Comparison of ENCODE assay signal across 9 mouse cellular contexts in the genomic region with DNA sequence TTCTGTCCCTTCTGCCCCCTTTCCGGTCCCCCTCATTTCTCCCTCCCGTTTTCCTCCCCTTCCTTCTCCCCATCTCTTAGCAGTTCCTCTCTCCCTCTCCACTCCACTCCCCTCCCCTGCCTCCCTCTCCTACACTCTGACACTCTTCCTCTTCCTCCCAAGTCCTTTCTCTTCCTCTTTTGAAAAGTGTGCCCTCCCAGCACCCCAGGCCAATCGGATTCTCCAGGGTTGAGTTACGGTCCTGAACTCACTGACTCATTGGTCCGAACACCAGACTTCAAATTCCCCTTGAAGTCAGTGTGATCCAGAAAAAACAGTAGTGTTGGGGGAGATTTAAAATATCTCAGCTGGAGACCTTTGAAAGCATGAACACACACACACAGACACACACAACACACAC.
DNase-seq lines count a peak whose midpoint lies in the region; ATAC-seq lines count a peak whose summit lies in the region.
"Had no signal": no experiment of that assay in that cellular context is flagged by ENCODE, and none has a peak within 500 bp of the region (broad histone marks: within the 10 kb centered on the region; RNA-seq: fewer than 3 reads in every experiment).

No protein-coding gene starts in this region.

- H3K4me1 ChIP-seq in neural tube, embryonic 12.5 days, result peaks cover 12% of the 10 kb centered on the region

- no peak overlapping the region for H3K27ac ChIP-seq in neural tube, embryonic 12.5 days

- DNase-seq in heart, adult 11 months, result peak; percentile 95
- DNase-seq in heart, postnatal 10 days, result no peak
- DNase-seq in neural tube, embryonic 10.5 days (ENCODE audit: extremely low spot score, low spot score), result no peak
- no peak for DNase-seq in Muller cell, postnatal 12 days (ENCODE audit: inconsistent ontology term)
- DNase-seq in lung, postnatal 4 days, result no peak
- DNase-seq: lung, adult 18-20 months had no signal

- H3K9ac ChIP-seq in neural tube, embryonic 12.5 days, result no peak overlapping the region

- H3K4me2 ChIP-seq in neural tube, embryonic 12.5 days (replicated peaks), result peak overlapping the region; percentile 30; the same call in 1 of the 2 replicates

- H3K36me3 ChIP-seq in neural tube, embryonic 12.5 days, result no peaks in the 10 kb centered on the region

- no peaks in the 10 kb centered on the region for H3K9me3 ChIP-seq in neural tube, embryonic 12.5 days

- intact Hi-C loops in heart, postnatal 10 days (cut with DNase I), result no loop called here

- no peaks in the 10 kb centered on the region for H3K27me3 ChIP-seq in neural tube, embryonic 12.5 days (replicated peaks)

- no peak for ATAC-seq in neural tube, embryonic 12.5 days (ENCODE audit: low FRiP score, low read depth)
- peak; percentile 82 to 90 for ATAC-seq in hematopoietic stem cell, adult 5-6 weeks (replicated peaks in 1 of 2; ENCODE audit: insufficient read depth in 1 of 2, low FRiP score in 2 of 2, low TSS enrichment in 1 of 2, low read depth in 1 of 2, poor library complexity in 2 of 2, severe bottlenecking in 2 of 2)
- ATAC-seq in neutrophil, adult 5-6 weeks (ENCODE audit: extremely low read depth, insufficient number of reproducible peaks, low FRiP score, poor library complexity, severe bottlenecking), result 0 out of 2 replicates have a peak, but pooled peaks have one; percentile 25

- H3K4me3 ChIP-seq in neural tube, embryonic 12.5 days, result no peak overlapping the region

- WGBS in neural tube, embryonic 12.5 days, result 35% methylated on average over 5 of the region's 5 CpGs
